Mouse (Mus musculus): Measurements from ENCODE around the gene Uaca.

- TF ChIP-seq CTCF (IDR thresholded peaks at IDR 0.05; ENCODE audit: low read depth, low read length): no peak
- no peak for TF ChIP-seq POLR2AphosphoS5 (IDR thresholded peaks at IDR 0.05; ENCODE audit: insufficient replicate concordance, low read depth, low read length)
- no peak for TF ChIP-seq GATA1 (IDR thresholded peaks at IDR 0.05; ENCODE audit: borderline replicate concordance, low read length)
Measured at GRCm38 (mm10) chr9:60751971-60752370, 42.4 kb upstream of the Uaca start.
